Mouse (Mus musculus) kidney, adult 2 months (tissue): ENCODE data around the gene Supt7l. TPM values are rescaled to one million over a fixed set of nuclear protein-coding genes. Genes with fewer than 3 reads are reported as not detected.

Experiments used
- DNase-seq: peaks from one replicate; pipeline ENCODE4 v3.0.0; 2021
- H3K27ac ChIP-seq: fragments of 200-500 bp; 2 replicates; pipeline ENCODE4 v1.5.1; 2012; ENCODE audit warnings: low read depth, low read length, control low read depth, inconsistent platforms; ENCODE audit not compliant: insufficient read depth
- H3K27me3 ChIP-seq: fragments of 200-500 bp; replicated peaks from 2 replicates; pipeline ENCODE4 v1.6.1; 2012; ENCODE audit warnings: mild to moderate bottlenecking, moderate library complexity, low read length, inconsistent platforms; ENCODE audit not compliant: control insufficient read depth, insufficient read depth
- H3K36me3 ChIP-seq: fragments of 200-500 bp; 2 replicates; pipeline ENCODE4 v1.6.1; 2012; ENCODE audit warnings: mild to moderate bottlenecking, moderate library complexity, low read length, inconsistent platforms; ENCODE audit not compliant: control insufficient read depth, insufficient read depth
- H3K4me1 ChIP-seq: fragments of 200-500 bp; 2 replicates; pipeline ENCODE4 v1.6.1; 2011; ENCODE audit warnings: low read length; ENCODE audit not compliant: control insufficient read depth, insufficient read depth
- H3K4me3 ChIP-seq: fragments of 200-500 bp; 2 replicates; pipeline ENCODE4 v1.5.1; 2011; ENCODE audit warnings: mild to moderate bottlenecking, low read depth, low read length, control low read depth; ENCODE audit not compliant: insufficient read depth
- CTCF ChIP-seq: fragments of 200-500 bp; conservative IDR thresholded peaks from 2 replicates; pipeline ENCODE4 v1.5.1; 2011; ENCODE audit warnings: low read depth, mild to moderate bottlenecking, control low read depth, low read length, moderate library complexity, mixed read lengths; ENCODE audit not compliant: insufficient read depth, insufficient read length
- POLR2A ChIP-seq: fragments of 200-500 bp; IDR thresholded peaks from one replicate; pipeline ENCODE4 v1.6.1; 2011; ENCODE audit warnings: low read depth, low read length, control low read depth
- WGBS: fragments of 180-500 bp; shearing (Covaris S2); methylation state at CpG from one replicate; pipeline ENCODE4 v1.1.7; 2018; 5-methylcytosine and 5-hydroxymethylcytosine counted together
- polyA plus RNA-seq: library from polyadenylated mRNA; depleted of rRNA; stranded (reverse); fragments of >200 nt; gene quantifications from 2 replicates; pipeline ENCODE4 v1.2.3, GENCODE M21; 2012

Gene Supt7l
- polyA plus RNA-seq, 1 experiment: 17.7 TPM

DNA sequence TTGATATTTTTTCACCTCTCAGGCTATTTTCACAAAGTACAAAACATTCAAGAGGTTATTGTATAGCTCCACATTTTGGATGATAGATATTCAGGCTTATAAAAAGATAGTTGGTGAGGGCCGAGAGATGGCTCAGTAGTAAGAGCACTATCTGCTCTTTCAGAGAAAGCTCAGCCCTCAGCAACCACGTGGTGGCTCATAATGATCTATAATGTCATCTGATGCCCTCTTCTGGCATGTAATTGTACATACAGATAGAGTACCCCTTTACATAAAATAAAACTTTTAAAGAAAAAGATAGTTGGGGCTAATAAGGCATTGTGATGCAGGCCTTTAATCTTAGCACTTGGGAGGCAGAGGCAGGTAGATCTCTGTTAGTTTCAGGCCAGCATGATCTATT is 953 bp upstream of the Supt7l start:
- DNase-seq: no peak
- WGBS: 38% methylated on average over 2 of the region's 2 CpGs
- no peak overlapping the region for H3K4me3 ChIP-seq
- no peak overlapping the region for H3K27ac ChIP-seq
- 0 out of 2 replicates have a peak, but pooled peaks cover 2% of the 10 kb centered on the region for H3K4me1 ChIP-seq
- no peaks in the 10 kb centered on the region for H3K27me3 ChIP-seq
- TF ChIP-seq CTCF (no peak), POLR2A (no peak)
- no peaks in the 10 kb centered on the region; the same call in 1 of the 2 replicates for H3K36me3 ChIP-seq

DNA sequence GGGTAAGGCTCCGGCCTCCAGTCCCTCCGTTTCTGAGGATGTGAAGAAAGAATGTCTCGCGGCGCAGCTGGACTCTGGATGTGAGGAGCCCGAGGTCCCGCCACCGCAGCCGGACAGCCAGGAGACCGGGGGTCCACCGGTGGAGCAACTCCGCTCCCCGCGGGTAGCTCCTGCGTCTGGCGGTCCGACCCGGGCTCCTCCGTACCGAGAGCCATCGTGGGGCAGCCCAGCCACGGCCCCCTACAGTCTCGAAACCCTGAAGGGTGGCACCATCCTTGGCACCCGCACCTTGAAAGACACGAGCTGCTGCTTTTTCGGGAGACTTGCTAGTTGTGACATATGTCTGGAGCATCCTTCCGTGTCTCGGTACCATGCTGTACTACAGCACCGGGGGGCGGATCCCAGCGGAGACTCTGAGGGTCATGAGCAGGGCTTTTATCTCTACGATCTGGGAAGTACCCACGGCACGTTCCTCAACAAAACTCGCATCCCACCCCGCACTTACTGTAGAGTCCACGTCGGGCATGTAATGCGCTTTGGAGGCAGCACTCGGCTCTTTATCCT is 408 bp downstream of the Supt7l start:
- no peak for DNase-seq
- Histone ChIP-seq H3K4me3 (peak overlapping the region; percentile 69), H3K27me3 (no peaks in the 10 kb centered on the region), H3K36me3 (no peaks in the 10 kb centered on the region; the same call in 1 of the 2 replicates), H3K27ac (0 out of 2 replicates have a peak overlapping the region, but pooled peaks have one; percentile 84), H3K4me1 (0 out of 2 replicates have a peak, but pooled peaks cover 2% of the 10 kb centered on the region)
- TF ChIP-seq CTCF (no peak), POLR2A (no peak)
- 2% methylated on average over 40 of the region's 40 CpGs for WGBS

DNA sequence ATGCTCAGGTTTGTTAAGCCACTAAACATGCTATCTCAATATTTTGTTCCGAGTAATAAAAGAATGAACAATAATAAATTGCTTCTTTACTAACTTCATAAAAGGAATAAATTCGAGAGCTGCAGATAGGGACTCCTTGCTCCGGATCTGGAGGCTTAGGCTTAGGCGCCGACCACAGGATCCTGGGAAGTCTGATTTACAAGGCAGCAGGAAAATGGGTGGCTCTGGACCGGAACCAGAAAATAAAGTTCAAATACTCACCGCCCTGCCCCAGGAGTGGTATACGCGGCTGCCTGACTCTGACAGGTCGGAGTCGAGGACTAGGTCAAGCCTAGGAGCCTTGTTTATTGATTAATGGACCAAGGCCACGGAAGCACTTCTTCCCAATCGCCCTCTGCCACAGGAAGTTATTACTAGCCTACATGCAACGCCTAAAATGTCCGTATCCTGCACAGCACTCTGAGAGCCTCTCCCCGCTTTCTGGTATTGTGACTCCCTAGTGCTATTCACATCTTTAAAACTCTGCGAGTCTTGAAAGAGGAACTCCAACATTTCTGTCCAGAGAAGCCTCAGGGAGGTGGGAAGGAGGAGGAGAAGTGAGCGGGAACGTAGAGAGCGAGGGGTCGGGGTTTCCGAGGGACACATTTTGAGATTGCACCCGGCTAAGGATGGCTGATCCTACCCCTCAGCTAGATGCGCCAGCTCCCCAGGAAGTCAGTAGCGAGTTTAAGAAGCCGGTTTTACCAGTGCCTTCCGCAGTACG is 1.1 kb downstream of the Supt7l start, which contains the start of gene Slc4a1ap:
Slc4a1ap (plus strand) TSS at position 642 of the 763 bp plus-strand sequence.
- H3K4me3 ChIP-seq: peak within 1 kb of the TSS; percentile 69

DNA sequence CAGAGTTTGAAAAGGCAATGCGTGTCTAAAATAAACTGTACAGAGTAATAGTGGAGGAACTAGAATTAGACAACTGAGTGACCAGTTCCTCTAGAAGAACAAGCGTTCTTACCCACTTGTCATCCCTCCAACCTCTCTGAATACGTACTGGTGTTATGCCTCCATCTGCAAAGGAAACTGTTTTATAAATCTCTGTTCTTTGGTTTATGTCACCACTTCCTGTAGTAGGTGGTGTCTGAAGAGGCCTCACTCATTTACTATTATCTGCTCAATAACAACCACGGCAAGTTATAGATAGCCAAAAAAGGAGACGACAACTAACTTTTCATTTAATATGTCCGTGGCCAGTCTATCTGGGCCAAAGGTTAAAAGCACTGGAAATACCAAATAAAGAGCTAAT is 7.1 kb downstream of the Supt7l start:
- Histone ChIP-seq H3K27ac (no peak overlapping the region), H3K4me3 (no peak overlapping the region), H3K36me3 (peaks cover 3% of the 10 kb centered on the region; the same call in 1 of the 2 replicates), H3K27me3 (no peaks in the 10 kb centered on the region), H3K4me1 (no peaks in the 10 kb centered on the region)
- no peak for DNase-seq
- WGBS: 86% methylated on average over 6 of the region's 6 CpGs
- TF ChIP-seq POLR2A (no peak), CTCF (no peak)

More for the DNA sequence above, 1.1 kb downstream of the Supt7l start, which contains the start of gene Slc4a1ap:
- under 1% methylated on average over 28 of the region's 28 CpGs for WGBS
- Histone ChIP-seq H3K27ac (peak within 1 kb of the TSS; percentile 84), H3K27me3 (no peaks in the 10 kb centered on the region), H3K4me1 (0 out of 2 replicates have a peak, but pooled peaks cover 2% of the 10 kb centered on the region), H3K36me3 (no peaks in the 10 kb centered on the region; the same call in 1 of the 2 replicates)
- DNase-seq: peak; percentile 88
- no peak for TF ChIP-seq CTCF
- TF ChIP-seq POLR2A: peak; percentile 22

DNA sequence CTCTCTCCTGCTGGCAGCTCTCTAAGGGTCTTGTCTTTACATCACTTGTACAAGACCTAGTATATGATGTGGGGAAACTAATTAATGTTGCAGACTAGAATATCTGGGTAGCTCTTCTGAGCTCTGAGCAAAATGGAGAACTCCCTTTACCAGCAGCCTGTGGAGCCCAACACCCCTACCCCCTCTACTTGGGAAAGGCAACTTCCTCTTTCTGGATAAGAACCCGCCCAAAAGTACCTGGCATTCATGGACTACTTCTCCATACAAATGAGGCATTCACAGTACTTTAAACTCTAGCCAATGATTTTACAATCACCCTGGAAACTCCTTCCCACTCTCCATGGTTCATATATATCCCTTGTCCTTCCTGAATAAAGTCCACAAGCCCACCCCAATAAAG is 15.1 kb downstream of the Supt7l start:
- WGBS: 85% methylated on average over 1 of the region's 1 CpGs
- H3K36me3 ChIP-seq: 0 out of 2 replicates have a peak, but pooled peaks cover 1% of the 10 kb centered on the region

DNA sequence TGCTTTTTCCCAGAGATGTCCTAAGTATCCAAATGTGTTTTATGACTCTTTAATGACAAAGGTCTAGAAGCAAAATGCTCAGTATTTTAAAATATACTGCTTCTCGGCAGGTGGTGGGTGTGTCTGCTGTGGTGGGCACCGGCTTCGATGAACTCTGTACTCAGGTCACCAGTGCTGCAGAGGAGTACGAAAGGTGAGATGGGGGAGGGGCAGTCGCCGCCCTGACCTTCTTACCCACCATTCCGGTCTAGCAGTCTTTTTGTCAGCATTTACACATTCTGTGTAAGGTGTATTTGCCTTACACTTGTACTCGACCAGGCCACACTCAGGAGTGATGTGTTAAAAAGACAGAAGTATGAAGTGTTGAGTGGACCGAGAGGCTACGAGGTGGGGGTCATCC is 22.8 kb downstream of the Supt7l start:
- 86% methylated on average over 10 of the region's 10 CpGs for WGBS
- no peak for DNase-seq
- H3K27ac ChIP-seq: no peak overlapping the region
- H3K36me3 ChIP-seq: no peaks in the 10 kb centered on the region; the same call in 1 of the 2 replicates
- no peaks in the 10 kb centered on the region for H3K4me1 ChIP-seq
- H3K4me3 ChIP-seq: no peak overlapping the region
- H3K27me3 ChIP-seq: no peaks in the 10 kb centered on the region
- no peak for TF ChIP-seq POLR2A
- no peak for TF ChIP-seq CTCF

More for the DNA sequence above, 15.1 kb downstream of the Supt7l start:
- DNase-seq: no peak
- H3K4me3 ChIP-seq: no peak overlapping the region
- H3K4me1 ChIP-seq: no peaks in the 10 kb centered on the region
- TF ChIP-seq CTCF: no peak
- no peak for TF ChIP-seq POLR2A
- no peak overlapping the region for H3K27ac ChIP-seq
- H3K27me3 ChIP-seq: no peaks in the 10 kb centered on the region
